Mouse (Mus musculus) E14TG2a.4 (cell line): ENCODE results near the gene Tmem86a.

ENCODE experiments used
- CTCF ChIP-seq: conservative IDR thresholded peaks from 2 replicates; pipeline ENCODE4 v1.5.1; 2014; ENCODE audit warnings: low read length
- NANOG ChIP-seq: IDR thresholded peaks from 2 replicates; pipeline ENCODE4 v1.6.1; 2014; ENCODE audit warnings: borderline replicate concordance, low read length, mixed read lengths
- POU5F1 ChIP-seq: IDR thresholded peaks from 2 replicates; pipeline ENCODE4 v1.6.1; 2014; ENCODE audit warnings: low read length, borderline replicate concordance

DNA sequence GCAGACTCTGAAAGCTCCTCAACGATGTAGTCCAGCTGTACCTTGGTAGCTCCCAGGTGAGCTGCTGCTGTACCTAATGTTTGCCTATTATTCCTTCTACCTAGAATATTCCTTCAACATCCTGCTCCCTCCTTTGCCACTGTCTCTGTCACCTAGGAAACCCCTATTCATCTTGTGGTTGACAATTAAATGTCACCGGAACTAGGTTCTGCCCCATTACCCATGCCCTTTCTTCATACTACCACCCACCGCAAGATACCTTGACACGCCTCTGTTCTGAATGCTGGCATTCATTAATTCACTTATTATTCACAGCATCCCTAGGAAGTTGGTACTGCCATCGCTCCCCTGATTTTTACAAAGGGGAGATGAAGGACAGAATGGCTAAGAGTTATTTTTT is 43.5 kb downstream of the Tmem86a start:
- TF ChIP-seq CTCF (no peak), NANOG (no peak), POU5F1 (no peak)
